Mouse (Mus musculus) hematopoietic stem cell, adult 5-6 weeks (primary cell): ENCODE results near the gene Cenpp. TPM values are rescaled to one million over a fixed set of nuclear protein-coding genes. Genes with fewer than 3 reads are reported as not detected.

Experiments
- ATAC-seq, 2 experiments: fragments of 125-278 bp in 1 of 2; replicated peaks in 1 of 2; 2 replicates each; pipeline ENCODE4 v1.8.0; 2016 to 2017; ENCODE audit warnings: inconsistent platforms in 2 of 2, mild to moderate bottlenecking in 2 of 2, moderate number of reproducible peaks in 2 of 2, low read depth in 1 of 2, moderate TSS enrichment in 1 of 2; ENCODE audit not compliant: low FRiP score in 2 of 2, poor library complexity in 2 of 2, severe bottlenecking in 2 of 2, insufficient read depth in 1 of 2, low TSS enrichment in 1 of 2
- total RNA-seq: library from RNA; stranded (forward); fragments of 172-1452, 232-1000 nt; gene quantifications from 2 replicates; pipeline ENCODE4 v1.2.3, GENCODE M21; 2017

The Cenpp gene
- total RNA-seq, result 18.9 and 36.8 TPM in 2 replicates

DNA sequence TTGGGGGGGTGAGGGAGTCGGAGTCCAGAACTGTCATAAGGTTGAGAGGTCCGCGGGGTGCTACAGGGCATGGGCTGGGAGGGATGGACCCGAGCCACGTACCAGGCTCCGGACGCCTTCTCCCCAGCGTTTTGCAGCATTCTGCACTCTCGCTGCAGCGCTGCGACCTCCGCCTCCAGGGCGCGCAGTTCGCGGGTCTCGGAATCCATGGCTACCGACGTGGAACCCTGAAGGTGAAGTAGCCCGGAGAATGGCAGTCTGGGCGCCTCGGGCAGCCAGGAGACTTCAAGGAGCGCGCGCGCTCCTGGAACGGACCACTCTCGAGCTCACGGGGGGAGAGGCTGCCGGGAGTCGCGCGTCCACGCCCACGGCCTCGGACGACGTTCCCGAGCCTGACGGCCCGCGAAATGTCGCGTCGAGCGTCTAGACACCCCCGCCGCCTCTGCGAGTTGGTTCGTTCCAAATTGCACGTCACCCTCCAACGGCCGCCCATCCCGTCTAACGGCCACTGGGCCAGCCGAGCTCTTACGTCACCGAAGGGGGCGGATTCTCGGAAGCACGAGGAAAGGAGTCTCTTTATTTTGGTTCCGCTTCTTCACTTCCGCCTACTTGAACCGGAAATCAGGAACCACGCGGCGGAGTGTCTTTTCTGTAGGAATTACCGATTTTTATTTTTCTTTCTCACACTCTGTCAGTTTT, at the start of gene Cenpp, which contains the start of gene Nol8:
TSS of gene Cenpp (minus strand) at position 305 of the 699 bp plus-strand sequence.
TSS of gene Nol8 (plus strand) at position 598 of the 699 bp plus-strand sequence.
- ATAC-seq, result peak; percentile 97 to 99

DNA sequence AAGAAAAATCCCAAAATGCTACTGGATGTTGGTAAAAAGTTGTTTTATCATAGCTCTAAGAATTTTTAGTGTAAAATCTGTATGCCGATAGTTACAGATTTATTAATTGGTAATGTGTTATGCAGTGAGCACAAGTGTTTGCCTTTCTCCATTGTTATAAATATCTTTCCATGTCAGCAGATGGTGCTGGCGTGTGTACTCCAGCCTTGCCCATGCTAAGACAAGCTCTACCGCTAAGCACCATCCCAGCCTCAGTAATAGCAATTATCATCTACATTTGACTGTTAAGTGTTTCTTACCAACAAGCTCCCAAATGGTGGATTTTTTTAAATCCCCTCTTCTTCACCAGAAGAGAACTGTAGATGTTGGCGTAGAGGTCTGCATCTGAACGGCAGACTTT, 38.5 kb upstream of the Cenpp start:
- ATAC-seq, result no peak

DNA sequence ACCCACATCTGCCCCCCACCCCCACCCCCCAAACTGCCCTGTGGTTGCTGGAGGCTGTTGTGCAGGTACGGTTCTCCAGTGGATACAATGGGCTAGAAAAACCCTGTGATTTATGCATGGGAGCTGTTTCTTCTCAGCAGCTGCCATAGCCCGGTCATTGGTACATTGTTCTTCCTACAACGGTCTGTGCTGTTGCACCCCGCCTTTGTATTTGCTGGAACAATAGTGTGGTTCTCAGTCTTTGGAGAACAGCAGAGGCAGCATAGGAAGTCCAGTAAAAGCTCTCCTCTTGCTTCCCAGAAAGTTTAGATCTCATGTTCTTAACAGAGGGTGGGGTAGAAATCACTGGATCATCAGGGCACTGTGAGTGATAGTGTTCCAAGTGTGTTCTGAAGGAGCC, 31.7 kb upstream of the Cenpp start:
- ATAC-seq, result no peak

DNA sequence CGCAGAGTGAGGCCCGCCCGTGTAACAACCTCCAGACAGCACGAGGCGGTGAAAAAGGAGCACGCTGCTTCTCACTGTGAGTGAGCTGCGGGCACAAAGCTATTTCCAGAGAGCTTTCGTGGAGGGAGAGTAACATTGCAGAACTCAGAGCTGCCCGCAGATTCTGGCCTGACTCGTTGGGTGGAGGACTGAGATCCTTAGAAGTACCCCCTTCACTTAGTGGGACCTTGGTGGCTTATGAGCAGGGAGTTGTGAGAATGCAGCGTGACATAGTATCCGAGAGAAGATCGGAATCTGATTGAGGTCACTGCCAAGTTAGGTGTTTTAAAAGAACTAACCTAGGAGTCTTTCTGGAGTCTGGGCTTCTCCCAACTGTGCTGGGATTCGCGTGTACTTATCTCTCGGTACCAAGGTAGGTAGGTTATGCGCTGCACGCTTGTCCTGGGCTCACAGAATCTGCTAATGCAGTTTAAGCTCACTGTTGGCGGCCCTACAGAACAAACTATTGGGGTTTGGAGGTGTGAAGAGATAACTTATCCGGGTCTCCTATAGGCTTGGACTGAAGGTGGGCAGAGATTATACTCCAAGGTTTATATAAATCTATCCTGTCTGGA, 29.8 kb upstream of the Cenpp start:
- ATAC-seq, result peak in 1 of 2 experiments; percentile 28; a peak in 2 of 4 replicates

DNA sequence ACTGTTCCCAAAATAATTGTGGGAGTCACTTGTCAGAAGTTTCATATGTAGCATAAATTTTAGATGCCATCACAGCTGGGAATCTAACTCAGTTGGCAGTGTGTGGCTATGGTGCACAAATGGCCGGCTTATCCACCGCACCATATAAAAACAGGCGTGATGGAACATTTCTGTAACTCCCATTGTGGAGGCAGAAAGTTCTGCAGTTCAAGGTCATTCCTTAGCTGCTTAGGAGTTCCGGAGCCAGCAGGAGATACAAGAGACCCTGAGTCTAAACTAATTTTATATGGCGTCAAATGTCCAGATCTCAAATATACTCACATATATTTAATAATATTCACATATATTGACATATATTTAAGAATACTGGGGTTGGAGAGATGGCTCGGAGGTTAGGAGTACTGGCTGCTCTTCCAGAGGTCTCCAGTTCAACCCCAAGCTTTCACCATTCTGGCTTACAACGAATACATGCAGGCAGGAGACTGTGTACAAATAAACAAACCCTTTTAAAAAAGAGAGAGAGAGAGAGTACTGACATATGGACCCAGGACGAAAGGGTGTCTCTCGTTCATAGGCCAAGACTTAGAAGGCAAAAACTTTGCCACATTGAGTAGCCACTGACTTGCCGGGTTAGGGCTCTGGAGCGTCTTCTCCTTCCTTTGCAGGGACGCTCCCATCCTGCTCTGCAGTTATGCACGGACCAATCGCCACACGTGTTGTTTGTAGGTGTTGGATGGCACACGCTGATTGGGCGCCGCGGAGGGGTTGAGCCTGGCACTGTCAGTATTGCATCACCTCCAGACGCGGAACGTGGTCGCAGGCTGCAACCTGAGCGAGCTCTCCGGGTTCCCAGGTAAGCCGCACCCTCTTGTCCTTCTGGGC, 29.0 kb upstream of the Cenpp start, which contains the start of gene Iars:
TSS of gene Iars (plus strand) at position 750 of the 882 bp plus-strand sequence.
- peak; percentile 100 for ATAC-seq

DNA sequence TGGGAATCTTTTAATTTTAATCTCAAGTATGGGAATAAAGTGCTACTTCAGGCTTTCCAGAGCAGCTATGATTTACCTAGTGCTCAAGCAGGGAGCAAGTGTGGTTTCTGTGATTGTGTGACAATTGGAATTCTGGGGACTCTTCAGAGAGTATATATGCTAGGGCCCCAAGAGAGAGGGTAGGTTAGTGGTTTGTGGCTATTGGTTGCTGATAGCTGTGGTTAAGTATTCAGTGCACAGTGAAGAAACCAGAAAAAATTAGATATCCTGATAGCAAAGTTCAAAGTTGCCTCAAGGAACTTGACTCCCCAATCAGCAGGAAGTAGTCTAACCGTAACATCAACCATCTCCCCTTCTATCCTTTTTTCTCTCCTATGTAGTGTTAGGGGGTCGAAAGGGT, 25.2 kb upstream of the Cenpp start:
- no peak for ATAC-seq

DNA sequence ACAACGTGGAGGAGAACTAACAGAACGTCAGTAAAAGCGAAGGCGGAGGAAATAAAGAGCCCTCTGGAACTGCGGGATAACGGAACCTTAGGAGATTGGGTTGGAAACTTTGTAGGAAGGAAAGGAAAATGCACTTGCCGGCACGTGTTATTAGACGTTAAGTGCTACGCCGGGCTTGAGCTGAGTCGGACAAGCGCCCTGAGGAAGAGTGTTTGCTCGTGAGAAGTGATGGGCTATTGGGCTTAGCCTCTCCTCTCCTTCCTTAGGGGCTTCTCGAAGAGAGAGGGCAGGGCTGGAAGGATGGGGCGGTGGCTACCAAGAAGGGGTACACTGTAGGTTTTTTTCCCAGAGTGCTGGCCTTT, 576 bp upstream of the Cenpp start:
- ATAC-seq, result peak; percentile 39 to 47

DNA sequence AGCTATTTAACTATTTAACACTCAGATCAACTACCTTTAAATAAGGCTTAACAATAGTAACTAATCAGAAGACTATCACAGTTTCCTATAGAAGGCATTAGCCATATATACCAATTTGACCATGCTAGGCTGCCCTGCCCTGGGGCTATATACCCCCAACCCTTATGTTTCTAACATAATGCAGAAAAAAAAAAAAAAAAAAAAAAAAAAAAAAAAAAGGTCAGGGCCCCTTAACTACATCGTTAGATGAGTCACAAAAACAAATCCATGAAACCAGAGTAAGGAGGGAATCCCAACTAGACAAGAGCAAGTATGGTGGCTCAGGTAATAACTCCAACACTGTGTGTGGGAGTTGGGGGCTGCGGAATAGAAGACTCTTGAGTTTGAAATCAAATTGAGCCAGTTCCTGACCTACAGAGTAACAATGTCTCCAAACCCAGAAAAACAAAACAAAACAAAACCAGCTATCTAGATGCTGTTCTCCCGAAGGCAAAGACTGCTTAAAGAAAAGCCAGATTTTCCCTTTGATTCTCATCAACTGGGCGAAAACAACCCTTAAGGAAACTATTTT, 719 bp downstream of the Cenpp start:
- ATAC-seq, result no peak

DNA sequence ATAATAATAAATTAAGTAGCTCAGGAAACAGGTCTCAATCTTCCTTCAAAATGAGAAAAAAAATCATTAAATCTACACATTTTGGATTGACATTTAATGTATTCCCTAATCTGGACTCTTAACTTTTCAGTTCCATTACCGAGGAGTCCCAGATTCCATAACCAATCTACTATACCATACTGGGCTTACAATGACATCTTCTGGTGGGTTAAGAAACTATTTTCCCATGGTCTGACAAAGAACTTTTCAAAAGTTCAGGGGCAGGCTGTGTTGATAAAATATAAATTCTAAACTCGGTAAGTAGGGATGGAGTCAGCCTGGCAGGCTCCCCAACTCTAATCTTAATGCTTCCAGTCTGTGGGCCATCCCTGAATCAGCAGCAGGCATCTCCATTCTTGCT, 1.4 kb downstream of the Cenpp start:
- no peak for ATAC-seq

DNA sequence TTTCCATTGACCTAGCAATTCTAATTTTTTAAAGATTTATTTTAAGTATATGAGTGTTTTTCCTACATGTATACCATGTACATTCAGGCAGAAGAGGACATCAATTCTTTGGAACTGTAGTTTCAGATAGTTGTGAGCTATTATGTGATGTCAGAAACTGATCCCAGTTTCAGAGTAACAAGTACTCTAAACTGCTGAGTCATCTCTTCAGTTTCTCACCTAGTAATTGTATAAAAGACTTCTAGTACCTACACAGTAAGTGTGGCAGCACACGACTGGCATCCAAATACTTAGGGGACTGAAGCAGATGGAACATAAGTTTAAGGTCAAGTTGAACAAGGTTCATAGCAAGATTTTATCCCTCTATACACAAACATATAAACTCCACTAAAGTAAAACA, 6.6 kb downstream of the Cenpp start:
- no peak for ATAC-seq

DNA sequence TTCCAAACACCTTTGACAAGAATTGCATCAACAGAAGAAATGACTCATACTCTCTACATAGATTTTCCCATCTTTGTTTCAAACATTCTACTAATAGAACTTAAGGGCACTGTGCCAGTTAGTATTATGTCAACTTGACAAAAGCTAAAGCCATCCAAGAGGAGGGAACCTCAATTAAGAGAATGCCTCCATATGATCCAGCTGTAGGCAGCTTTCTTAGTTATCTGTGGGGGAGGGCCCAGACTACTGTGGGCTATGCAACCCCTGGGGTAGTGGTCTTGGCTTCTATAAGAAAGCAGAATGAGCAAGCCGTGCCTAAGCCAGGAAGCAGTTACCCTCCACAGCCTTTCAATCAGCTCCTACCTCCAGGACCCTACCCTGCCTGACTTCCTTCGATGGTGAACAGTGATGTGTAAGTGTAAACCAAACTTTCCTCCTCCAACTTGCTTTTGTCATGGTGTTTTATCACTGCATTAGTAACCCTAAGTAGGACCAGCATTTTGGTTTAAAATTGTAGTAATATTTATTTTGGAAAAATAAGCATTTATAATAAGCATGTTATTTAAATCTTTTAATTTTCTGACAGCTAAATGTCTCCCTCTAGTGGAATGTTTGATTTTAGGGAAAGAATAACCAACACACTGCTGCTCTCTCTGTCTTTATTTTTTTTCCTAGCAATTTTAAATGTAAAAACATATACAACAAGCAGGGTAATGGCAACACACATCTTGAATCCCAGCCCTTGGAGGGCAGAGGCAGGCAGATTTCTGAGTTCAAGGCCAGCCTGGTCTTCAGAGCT, 7.7 kb downstream of the Cenpp start:
- ATAC-seq, result no peak

DNA sequence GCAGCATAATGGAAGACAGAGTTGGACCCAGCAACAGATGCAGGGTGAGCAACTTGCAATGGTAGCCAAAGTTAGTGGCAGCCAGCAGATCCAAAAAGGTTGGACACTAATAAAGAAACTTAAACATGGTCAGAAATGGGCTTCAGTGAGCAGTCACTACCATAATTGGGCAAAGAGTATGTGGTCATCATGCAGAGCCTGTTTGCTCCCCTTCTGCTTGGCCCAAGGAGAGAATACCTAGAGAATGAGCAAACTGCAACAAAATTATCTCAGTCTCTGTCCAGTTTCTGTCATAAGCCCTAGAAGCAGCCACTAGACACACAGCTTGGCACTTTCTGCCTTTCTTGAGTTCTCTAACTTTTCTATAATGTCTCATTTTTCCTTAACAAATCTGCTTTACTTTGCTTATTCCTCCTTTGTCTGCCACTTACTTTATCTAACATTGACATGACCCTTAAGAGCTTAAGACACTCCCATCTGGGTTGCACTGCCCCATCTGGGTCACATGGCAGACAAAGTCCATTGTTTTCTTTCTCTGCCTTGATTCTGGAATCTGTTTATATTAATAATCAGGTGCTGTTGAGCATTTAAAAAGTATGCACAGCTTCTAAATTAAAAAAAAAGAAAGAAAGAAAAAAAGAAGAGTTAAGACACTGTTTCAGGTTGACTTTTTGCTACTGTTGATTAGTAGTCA, 8.8 kb downstream of the Cenpp start:
- ATAC-seq, result no peak

DNA sequence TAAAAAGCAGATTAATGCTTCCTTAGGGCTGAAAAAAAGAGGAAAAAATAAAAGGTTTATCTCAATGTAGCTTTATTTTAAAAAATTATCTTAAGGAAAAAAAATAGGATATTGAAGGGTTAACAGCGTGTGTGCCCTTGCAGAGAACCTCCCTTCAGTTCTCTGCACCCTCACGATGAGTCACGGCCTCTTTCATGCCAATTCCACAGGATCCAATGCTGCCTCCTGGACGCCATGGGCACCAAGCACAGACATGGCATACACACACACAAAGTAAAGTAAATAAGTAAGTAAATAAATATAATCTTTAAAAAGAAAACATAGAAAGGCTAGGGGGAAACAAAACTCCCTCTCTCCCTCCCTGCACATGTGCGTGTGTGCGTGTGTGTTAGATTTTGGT, 9.9 kb downstream of the Cenpp start:
- no peak for ATAC-seq

DNA sequence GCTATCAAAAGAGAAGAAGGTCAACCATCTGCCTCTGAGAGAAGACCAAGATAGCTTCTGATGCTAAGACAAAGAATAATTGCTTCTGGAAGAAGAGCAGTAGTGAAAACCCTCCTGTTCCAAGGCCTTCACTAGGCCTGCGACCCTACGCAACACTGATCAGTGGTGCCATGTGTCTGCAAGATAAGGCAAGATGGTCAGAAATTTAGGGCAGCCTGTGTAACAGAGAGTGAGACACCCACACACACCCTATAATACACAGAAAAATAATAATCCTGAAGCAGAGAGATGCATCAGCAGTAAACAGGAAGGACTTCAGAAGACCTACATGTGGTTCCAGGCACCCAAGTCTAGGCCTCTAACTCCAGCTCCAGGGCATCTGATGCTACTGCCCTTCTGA, 12.6 kb downstream of the Cenpp start:
- no peak for ATAC-seq

DNA sequence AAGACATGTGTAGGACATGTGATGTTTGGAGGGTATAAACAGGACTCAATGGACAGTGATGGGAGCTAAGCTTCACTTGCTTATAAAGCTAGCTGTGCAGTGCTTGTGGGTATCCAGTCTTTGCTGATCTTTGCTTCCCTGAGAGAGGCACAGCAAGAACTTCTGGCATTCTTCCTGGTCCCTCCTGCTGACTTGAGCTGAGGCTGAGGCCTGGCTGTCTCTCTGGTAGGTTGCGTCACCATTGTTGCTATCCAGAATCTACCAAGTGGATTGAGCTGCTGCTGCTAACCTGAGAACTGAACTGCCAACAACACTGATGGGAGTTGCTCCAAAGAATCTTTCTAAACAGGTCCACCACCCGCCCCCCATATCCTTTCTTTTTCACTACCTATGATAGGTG, 23.5 kb downstream of the Cenpp start:
- ATAC-seq, result no peak

DNA sequence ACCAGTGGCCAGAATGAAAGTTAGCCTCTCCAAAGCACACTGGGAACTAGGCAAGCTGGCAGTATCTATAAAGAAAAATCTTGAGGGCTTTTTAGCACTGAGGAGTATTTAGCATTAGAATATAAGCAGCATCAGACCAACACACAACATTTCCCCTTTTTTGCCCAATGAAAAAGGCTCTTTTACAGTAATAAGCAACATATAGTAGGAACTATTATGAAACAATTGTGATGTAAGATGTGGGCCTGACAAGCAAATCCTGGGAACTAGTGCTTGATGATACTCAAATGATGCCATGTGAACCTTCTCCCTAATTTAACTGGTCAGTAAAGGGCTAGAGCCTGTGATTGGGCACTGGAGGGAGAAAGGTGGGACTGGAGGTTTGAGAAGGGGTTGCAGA, 24.4 kb downstream of the Cenpp start:
- ATAC-seq, result no peak

DNA sequence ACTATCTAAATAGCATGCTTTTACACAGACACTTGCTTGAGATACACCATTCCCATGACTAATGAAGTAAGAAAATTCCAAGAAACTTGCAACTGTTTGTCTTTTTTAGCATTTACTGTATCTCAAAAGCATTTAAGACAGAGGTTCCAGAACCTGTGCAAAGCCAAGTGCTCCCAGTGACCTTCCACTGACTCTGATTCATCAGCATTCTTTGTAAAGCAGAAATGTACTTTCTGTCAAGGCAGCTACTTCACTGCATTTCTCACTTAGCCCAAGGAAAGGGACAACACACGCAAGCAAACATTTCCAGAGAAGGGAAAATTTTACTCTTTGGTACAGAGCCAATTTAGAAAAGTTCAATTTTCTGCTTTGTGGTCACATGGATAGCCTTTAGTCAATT, 29.4 kb downstream of the Cenpp start:
- ATAC-seq, result no peak
